Mouse (Mus musculus): Measurements from ENCODE around the gene Sf3a3. TPM values are rescaled to one million over a fixed set of nuclear protein-coding genes. Genes with fewer than 3 reads are reported as not detected.
A peak's percentile ranks its signal among the peaks of the same experiment; 100 is the strongest.
"Not testable (repeated sequence)": the region's sequence is repeated elsewhere in the genome, so short reads cannot be mapped to it uniquely, and the experiment has no call there.

Sf3a3 gene
- polyA plus RNA-seq, 1 experiment from 2014 or later, result 110 TPM

DNA sequence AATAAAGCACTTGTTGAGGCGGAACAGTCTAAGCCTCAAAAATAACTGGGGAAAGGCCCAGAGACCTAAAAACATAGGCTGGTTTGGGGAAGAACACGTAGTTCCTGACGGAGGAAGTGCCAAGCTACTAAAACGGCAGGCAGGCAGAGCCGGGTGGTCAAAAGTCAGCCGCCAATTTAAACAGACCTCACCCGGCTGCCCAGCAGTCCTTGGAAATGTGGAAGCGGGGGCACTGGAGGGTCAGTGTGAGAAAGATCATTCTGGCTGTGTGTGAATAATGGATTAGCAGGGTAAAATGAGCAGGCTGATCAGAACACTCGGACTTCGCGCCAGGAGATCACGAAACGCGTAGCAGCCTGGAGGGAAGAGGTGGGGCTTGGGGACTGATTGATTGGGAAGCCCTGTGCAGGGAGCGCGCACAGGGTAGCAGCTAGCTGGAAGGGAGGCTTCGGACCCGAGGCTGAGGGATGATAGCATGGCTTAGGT lies 4.6 kb upstream of the Sf3a3 start:
- WGBS, result 3% methylated on average over 18 of the region's 18 CpGs

DNA sequence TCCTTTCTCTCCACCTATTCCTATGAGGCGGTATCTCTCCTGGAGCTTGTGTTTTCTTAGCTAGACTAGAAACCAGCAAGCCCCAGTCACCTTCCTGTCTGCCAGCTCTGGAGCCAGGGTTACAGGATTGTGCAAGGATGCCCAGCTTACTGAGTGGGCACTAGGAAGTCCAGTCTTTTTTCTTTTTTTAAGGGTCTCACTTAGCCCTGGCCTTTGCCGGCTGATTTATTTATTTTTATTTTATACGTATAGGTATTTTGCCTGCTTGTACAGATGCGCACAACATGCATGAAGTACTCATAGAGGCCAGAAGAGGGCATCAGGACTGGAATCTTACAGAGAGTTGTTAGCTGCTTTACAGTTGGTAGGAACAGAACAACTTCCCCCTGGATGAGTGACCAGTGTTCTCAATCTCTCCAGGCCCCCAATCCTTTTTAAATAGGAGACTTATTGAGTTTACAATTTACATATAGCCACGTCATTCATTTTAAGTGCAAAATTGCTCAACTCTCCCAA lies 3.7 kb upstream of the Sf3a3 start:
- ATAC-seq (ENCODE audit: low read depth), result no peak

More for the DNA sequence above, 4.6 kb upstream of the Sf3a3 start:
- Histone ChIP-seq H3K4me3 (ENCODE audit: low read depth, low read length) (peak overlapping the region; percentile 32), H3K9ac (ENCODE audit: low read depth, low read length) (peak overlapping the region; percentile 49; the same call in 1 of the 2 replicates), H3K4me2 (ENCODE audit: low read depth, low read length) (peak overlapping the region; percentile 59), H3K9me3 (ENCODE audit: control insufficient read depth, low read length) (no peaks in the 10 kb centered on the region), H3K27ac (replicated peaks; ENCODE audit: low read depth, low read length) (peak overlapping the region; percentile 96), H3K4me1 (ENCODE audit: control insufficient read depth, insufficient read depth, low read length) (peaks cover 29% of the 10 kb centered on the region), H3K36me3 (ENCODE audit: control insufficient read depth, insufficient read depth, low read length) (peaks cover 28% of the 10 kb centered on the region), H3K27me3 (replicated peaks; ENCODE audit: control insufficient read depth, insufficient read depth, low read length) (no peaks in the 10 kb centered on the region)
- ATAC-seq (ENCODE audit: low read depth) (no peak), DNase-seq (ENCODE audit: low spot score) (peak; percentile 69)

DNA sequence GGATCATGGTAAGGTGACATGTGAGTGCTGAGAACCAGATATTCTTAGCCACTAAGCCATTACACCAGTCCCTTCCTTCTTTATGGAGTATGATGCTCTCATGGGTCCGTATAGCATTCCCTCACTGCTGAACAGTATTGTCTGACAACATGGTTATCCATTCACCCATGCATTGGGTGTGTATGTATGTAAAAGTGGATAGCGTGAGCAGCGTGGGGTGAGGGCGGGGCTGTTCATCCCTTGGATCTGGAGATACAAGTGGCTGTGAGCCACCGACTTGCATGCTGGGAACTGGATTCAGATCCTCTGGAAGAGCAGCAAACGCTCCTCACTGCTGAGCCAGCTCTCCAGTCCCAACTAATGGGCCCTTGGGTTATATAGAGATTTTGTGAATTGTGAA lies 2.0 kb upstream of the Sf3a3 start:
- Histone ChIP-seq H3K27ac (replicated peaks; ENCODE audit: low read depth, low read length) (no peak overlapping the region), H3K27me3 (replicated peaks; ENCODE audit: control insufficient read depth, insufficient read depth, low read length) (no peaks in the 10 kb centered on the region), H3K4me2 (ENCODE audit: low read depth, low read length) (no peak overlapping the region), H3K4me1 (ENCODE audit: control insufficient read depth, insufficient read depth, low read length) (peaks cover 27% of the 10 kb centered on the region), H3K9me3 (ENCODE audit: control insufficient read depth, low read length) (no peaks in the 10 kb centered on the region), H3K9ac (ENCODE audit: low read depth, low read length) (no peak overlapping the region), H3K36me3 (ENCODE audit: control insufficient read depth, insufficient read depth, low read length) (peaks cover 25% of the 10 kb centered on the region), H3K4me3 (ENCODE audit: low read depth, low read length) (no peak overlapping the region)
- DNase-seq (ENCODE audit: low spot score) (no peak), ATAC-seq (ENCODE audit: low read depth) (no peak)
- WGBS, result 90% methylated on average over 6 of the region's 6 CpGs

More for the DNA sequence above, 3.7 kb upstream of the Sf3a3 start:
- H3K4me2 ChIP-seq (ENCODE audit: low read depth, low read length), result peak overlapping the region; percentile 59; the same call in 1 of the 2 replicates
- H3K9me3 ChIP-seq (ENCODE audit: control insufficient read depth, low read length), result no peaks in the 10 kb centered on the region
- peak; percentile 70 for DNase-seq (ENCODE audit: low spot score)
- peaks cover 26% of the 10 kb centered on the region for H3K36me3 ChIP-seq (ENCODE audit: control insufficient read depth, insufficient read depth, low read length)
- WGBS, result 10% methylated on average over 5 of the region's 5 CpGs
- no peak overlapping the region for H3K9ac ChIP-seq (ENCODE audit: low read depth, low read length)
- H3K4me3 ChIP-seq (ENCODE audit: low read depth, low read length), result no peak overlapping the region
- no peaks in the 10 kb centered on the region for H3K27me3 ChIP-seq (replicated peaks; ENCODE audit: control insufficient read depth, insufficient read depth, low read length)
- H3K4me1 ChIP-seq (ENCODE audit: control insufficient read depth, insufficient read depth, low read length), result peaks cover 27% of the 10 kb centered on the region
- H3K27ac ChIP-seq (replicated peaks; ENCODE audit: low read depth, low read length), result peak overlapping the region; percentile 96; the same call in 1 of the 2 replicates

DNA sequence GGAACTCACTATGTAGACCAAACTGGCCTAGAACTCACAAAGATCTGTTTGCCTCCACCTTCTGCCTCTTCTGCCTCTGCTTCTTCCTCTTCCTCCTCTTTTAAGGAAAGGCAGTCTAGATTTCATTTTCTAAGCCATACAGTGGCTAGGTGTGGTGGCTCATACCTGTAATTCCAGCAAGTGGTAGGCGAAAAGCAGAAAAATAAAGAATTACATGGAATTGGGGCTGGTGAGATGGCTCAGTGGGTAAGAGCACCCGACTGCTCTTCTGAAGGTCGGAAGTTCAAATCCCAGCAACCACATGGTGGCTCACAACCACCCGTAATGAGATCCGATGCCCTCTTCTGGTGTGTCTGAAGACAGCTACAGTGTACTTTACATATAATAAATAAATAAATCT lies 726 bp upstream of the Sf3a3 start:
- not testable (repeated sequence) for H3K9ac ChIP-seq (ENCODE audit: low read depth, low read length); ATAC-seq (ENCODE audit: low read depth); DNase-seq (ENCODE audit: low spot score)

DNA sequence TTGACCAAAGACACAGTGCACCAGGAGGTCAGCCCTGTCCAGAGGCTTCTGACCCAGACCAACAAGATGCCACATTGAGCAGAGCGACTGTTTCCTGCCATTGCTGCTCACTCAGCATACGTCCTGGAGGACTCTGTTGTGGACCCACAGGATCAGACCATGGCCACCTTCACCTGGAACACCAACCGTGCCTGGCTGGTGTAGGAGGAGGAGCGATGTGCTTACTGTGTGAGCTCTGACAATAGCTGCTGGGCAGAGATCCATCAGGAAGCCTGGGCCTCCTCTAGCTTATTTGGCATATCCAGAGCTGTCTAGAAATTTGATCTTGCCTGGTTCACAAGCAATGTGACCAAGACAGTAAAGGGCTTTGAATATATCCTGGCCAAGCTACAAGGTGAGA lies 4.5 kb downstream of the Sf3a3 start:
- DNase-seq (ENCODE audit: low spot score) (no peak), ATAC-seq (ENCODE audit: low read depth) (no peak)
- H3K36me3 ChIP-seq (ENCODE audit: control insufficient read depth, insufficient read depth, low read length), result peaks cover 86% of the 10 kb centered on the region
- no peak overlapping the region for H3K9ac ChIP-seq (ENCODE audit: low read depth, low read length)
- no peak overlapping the region for H3K4me2 ChIP-seq (ENCODE audit: low read depth, low read length)
- no peak overlapping the region for H3K27ac ChIP-seq (replicated peaks; ENCODE audit: low read depth, low read length)
- 89% methylated on average over 4 of the region's 4 CpGs for WGBS
- 0 out of 2 replicates have a peak, but pooled peaks cover 10% of the 10 kb centered on the region for H3K4me1 ChIP-seq (ENCODE audit: control insufficient read depth, insufficient read depth, low read length)
- H3K9me3 ChIP-seq (ENCODE audit: control insufficient read depth, low read length), result no peaks in the 10 kb centered on the region
- H3K27me3 ChIP-seq (replicated peaks; ENCODE audit: control insufficient read depth, insufficient read depth, low read length), result no peaks in the 10 kb centered on the region
- no peak overlapping the region for H3K4me3 ChIP-seq (ENCODE audit: low read depth, low read length)

More for the DNA sequence above, 726 bp upstream of the Sf3a3 start:
- H3K4me3 ChIP-seq (ENCODE audit: low read depth, low read length); H3K27me3 ChIP-seq (replicated peaks; ENCODE audit: control insufficient read depth, insufficient read depth, low read length); H3K9me3 ChIP-seq (ENCODE audit: control insufficient read depth, low read length); H3K4me2 ChIP-seq (ENCODE audit: low read depth, low read length): not testable (repeated sequence)
- H3K36me3 ChIP-seq (ENCODE audit: control insufficient read depth, insufficient read depth, low read length), result peaks cover 34% of the 10 kb centered on the region
- WGBS, result 74% methylated on average over 5 of the region's 5 CpGs
- H3K4me1 ChIP-seq (ENCODE audit: control insufficient read depth, insufficient read depth, low read length), result peaks cover 22% of the 10 kb centered on the region
- H3K27ac ChIP-seq (replicated peaks; ENCODE audit: low read depth, low read length), result peak overlapping the region; percentile 76; the same call in 1 of the 2 replicates

DNA sequence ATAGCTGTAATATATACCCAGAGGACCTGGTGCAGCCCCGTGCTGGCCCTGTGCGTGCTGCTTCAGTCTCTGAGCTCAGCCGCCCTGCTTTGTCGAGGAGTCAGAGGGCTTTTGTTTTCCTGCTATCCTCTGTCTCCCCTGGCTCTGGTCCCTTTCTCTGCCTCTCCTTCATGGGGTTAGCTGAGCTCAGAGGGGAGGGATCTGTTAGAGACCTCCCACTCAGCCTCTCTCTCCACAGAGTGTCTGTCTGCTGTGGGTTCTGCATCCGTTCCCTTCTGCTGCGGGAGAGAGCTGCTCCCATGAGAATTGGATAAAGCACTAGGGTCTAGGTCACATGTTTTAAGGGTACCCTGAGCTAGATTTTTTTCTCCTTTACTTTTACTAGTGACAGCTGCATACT lies 11.5 kb downstream of the Sf3a3 start:
- Histone ChIP-seq H3K27me3 (replicated peaks; ENCODE audit: control insufficient read depth, insufficient read depth, low read length) (no peaks in the 10 kb centered on the region), H3K36me3 (ENCODE audit: control insufficient read depth, insufficient read depth, low read length) (peaks cover 100% of the 10 kb centered on the region), H3K27ac (replicated peaks; ENCODE audit: low read depth, low read length) (no peak overlapping the region), H3K4me2 (ENCODE audit: low read depth, low read length) (no peak overlapping the region), H3K4me1 (ENCODE audit: control insufficient read depth, insufficient read depth, low read length) (no peaks in the 10 kb centered on the region), H3K9ac (ENCODE audit: low read depth, low read length) (no peak overlapping the region), H3K4me3 (ENCODE audit: low read depth, low read length) (no peak overlapping the region), H3K9me3 (ENCODE audit: control insufficient read depth, low read length) (no peaks in the 10 kb centered on the region)
- WGBS, result 89% methylated on average over 6 of the region's 6 CpGs
- ATAC-seq (ENCODE audit: low read depth) (peak; percentile 57; the same call in 1 of the 2 replicates), DNase-seq (ENCODE audit: low spot score) (no peak)

DNA sequence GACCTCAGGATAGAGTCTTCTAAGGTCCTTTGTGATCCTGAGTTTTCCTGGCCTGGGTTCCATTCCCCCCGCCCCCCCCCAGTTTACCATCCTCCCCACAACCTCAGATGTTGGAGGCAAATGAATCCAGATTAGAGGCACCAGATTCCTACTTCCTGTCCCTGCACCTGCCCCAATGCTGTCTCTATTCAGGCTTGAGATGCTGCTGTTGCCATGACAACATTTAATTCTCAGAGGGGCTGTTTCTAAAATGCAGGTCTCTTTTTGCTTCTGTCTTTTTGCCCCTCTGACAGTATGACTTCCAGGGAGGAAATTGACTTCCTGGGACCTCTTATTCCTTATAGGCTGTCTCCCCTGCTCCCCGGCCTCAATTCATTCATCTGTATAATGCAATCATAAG lies 22.4 kb downstream of the Sf3a3 start:
- peaks cover 20% of the 10 kb centered on the region for H3K36me3 ChIP-seq (ENCODE audit: control insufficient read depth, insufficient read depth, low read length)
- H3K9ac ChIP-seq (ENCODE audit: low read depth, low read length), result no peak overlapping the region
- H3K4me2 ChIP-seq (ENCODE audit: low read depth, low read length), result no peak overlapping the region
- ATAC-seq (ENCODE audit: low read depth) (no peak), DNase-seq (ENCODE audit: low spot score) (no peak)
- no peaks in the 10 kb centered on the region; the same call in 1 of the 2 replicates for H3K4me1 ChIP-seq (ENCODE audit: control insufficient read depth, insufficient read depth, low read length)
- no peaks in the 10 kb centered on the region for H3K27me3 ChIP-seq (replicated peaks; ENCODE audit: control insufficient read depth, insufficient read depth, low read length)
- no peaks in the 10 kb centered on the region for H3K9me3 ChIP-seq (ENCODE audit: control insufficient read depth, low read length)
- no peak overlapping the region for H3K27ac ChIP-seq (replicated peaks; ENCODE audit: low read depth, low read length)
- WGBS, result 76% methylated on average over 2 of the region's 2 CpGs
- no peak overlapping the region for H3K4me3 ChIP-seq (ENCODE audit: low read depth, low read length)

DNA sequence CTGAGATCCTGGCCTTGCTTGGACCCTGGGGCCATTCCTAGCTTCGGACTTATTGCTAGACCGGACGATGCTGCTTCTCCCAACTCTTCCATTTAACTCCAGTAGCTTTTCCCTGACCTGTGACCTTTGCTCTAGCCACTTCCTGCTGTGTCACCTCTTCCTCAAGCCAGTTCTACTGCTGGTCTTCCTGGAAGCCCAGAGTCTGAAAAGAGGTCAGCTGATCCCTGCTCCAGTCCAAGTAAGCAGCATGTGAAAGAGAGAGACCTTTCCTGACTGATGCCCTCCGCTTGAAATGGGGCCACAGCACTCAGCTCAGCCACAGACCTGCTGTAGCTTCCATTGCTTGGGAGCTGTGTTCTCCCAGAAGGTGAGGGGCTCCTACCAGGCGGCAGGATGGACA lies 22.9 kb downstream of the Sf3a3 start:
- WGBS, result 62% methylated on average over 5 of the region's 5 CpGs
- no peak overlapping the region for H3K27ac ChIP-seq (replicated peaks; ENCODE audit: low read depth, low read length)
- no peak for ATAC-seq (ENCODE audit: low read depth)
- no peak overlapping the region for H3K9ac ChIP-seq (ENCODE audit: low read depth, low read length)
- no peaks in the 10 kb centered on the region for H3K9me3 ChIP-seq (ENCODE audit: control insufficient read depth, low read length)
- H3K27me3 ChIP-seq (replicated peaks; ENCODE audit: control insufficient read depth, insufficient read depth, low read length), result no peaks in the 10 kb centered on the region
- H3K36me3 ChIP-seq (ENCODE audit: control insufficient read depth, insufficient read depth, low read length), result peaks cover 14% of the 10 kb centered on the region
- no peak for DNase-seq (ENCODE audit: low spot score)
- peaks cover 5% of the 10 kb centered on the region for H3K4me1 ChIP-seq (ENCODE audit: control insufficient read depth, insufficient read depth, low read length)
- H3K4me2 ChIP-seq (ENCODE audit: low read depth, low read length), result no peak overlapping the region
- no peak overlapping the region for H3K4me3 ChIP-seq (ENCODE audit: low read depth, low read length)

DNA sequence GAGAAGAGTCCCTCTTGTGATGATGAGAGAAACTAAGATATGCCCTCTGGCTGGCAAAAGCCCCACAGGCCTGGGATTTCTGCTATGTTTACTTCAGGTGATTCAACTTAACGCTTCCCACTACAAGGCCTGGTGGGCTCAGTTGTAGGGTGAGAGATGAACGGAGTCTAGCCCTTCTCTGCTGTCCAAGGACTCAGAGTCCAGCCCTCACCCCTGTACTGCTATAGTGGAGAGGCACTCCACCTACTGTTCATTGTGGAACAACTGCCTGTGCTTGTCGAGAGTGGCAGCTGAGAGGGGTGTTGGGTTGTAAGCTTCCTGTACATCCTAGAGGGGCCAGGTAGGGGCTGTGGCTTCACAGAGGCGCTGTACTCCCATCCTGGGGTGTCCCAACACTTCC lies 23.4 kb downstream of the Sf3a3 start:
- H3K27ac ChIP-seq (replicated peaks; ENCODE audit: low read depth, low read length), result no peak overlapping the region
- no peak for ATAC-seq (ENCODE audit: low read depth)
- H3K4me1 ChIP-seq (ENCODE audit: control insufficient read depth, insufficient read depth, low read length), result peaks cover 5% of the 10 kb centered on the region
- no peaks in the 10 kb centered on the region for H3K9me3 ChIP-seq (ENCODE audit: control insufficient read depth, low read length)
- no peak overlapping the region for H3K4me2 ChIP-seq (ENCODE audit: low read depth, low read length)
- H3K4me3 ChIP-seq (ENCODE audit: low read depth, low read length), result no peak overlapping the region
- H3K9ac ChIP-seq (ENCODE audit: low read depth, low read length), result no peak overlapping the region
- no peaks in the 10 kb centered on the region for H3K27me3 ChIP-seq (replicated peaks; ENCODE audit: control insufficient read depth, insufficient read depth, low read length)
- no peak for DNase-seq (ENCODE audit: low spot score)
- peaks cover 9% of the 10 kb centered on the region for H3K36me3 ChIP-seq (ENCODE audit: control insufficient read depth, insufficient read depth, low read length)
- 59% methylated on average over 4 of the region's 4 CpGs for WGBS
